Mouse (Mus musculus) intestine, embryonic 15.5 days (tissue): ENCODE results near the gene E2f1. TPM values are rescaled to one million over a fixed set of nuclear protein-coding genes. Genes with fewer than 3 reads are reported as not detected.

Source experiments
- ATAC-seq: fragments of 200-750 bp; cut with Nextera tagmentation; 2 replicates; pipeline ENCODE4 v1.8.0; 2017; ENCODE audit warnings: moderate TSS enrichment, moderate library complexity
- H3K27ac ChIP-seq: fragments of 300-500 bp; sonication (generic); 2 replicates; pipeline ENCODE4 v1.5.1; 2015; ENCODE audit warnings: mild to moderate bottlenecking, inconsistent platforms
- H3K27me3 ChIP-seq: fragments of 300-500 bp; sonication (generic); replicated peaks from 2 replicates; pipeline ENCODE4 v1.6.1; 2015; ENCODE audit warnings: inconsistent platforms
- H3K36me3 ChIP-seq: fragments of 300-500 bp; sonication (generic); 2 replicates; pipeline ENCODE4 v1.6.1; 2015; ENCODE audit warnings: inconsistent platforms
- H3K4me1 ChIP-seq: fragments of 300-500 bp; sonication (generic); replicated peaks from 2 replicates; pipeline ENCODE4 v1.6.1; 2015; ENCODE audit warnings: inconsistent platforms
- H3K4me2 ChIP-seq: fragments of 300-500 bp; sonication (generic); replicated peaks from 2 replicates; pipeline ENCODE4 v1.6.1; 2015; ENCODE audit warnings: mild to moderate bottlenecking, inconsistent platforms
- H3K4me3 ChIP-seq: fragments of 300-500 bp; sonication (generic); replicated peaks from 2 replicates; pipeline ENCODE4 v1.5.1; 2015; ENCODE audit warnings: inconsistent platforms
- H3K9ac ChIP-seq: fragments of 300-500 bp; sonication (generic); 2 replicates; pipeline ENCODE4 v1.6.1; 2015; ENCODE audit warnings: inconsistent platforms
- H3K9me3 ChIP-seq: fragments of 300-500 bp; sonication (generic); 2 replicates; pipeline ENCODE4 v1.6.1; 2016; ENCODE audit warnings: inconsistent platforms
- WGBS: fragments of 180-500 bp; shearing (Covaris S2); methylation state at CpG from one replicate; pipeline ENCODE4 v1.1.7; 2015; 5-methylcytosine and 5-hydroxymethylcytosine counted together
- polyA plus RNA-seq: library from polyadenylated mRNA; unstranded; fragments of >200 nt; fragmentation: Nextera tagmentation; extraction: Ambion mirVana; gene quantifications from 2 replicates; pipeline ENCODE4 v1.2.1, GENCODE M21; 2015

Gene E2f1
- polyA plus RNA-seq, 1 experiment from 2014 or later: 16.7 TPM

GRCm38 (mm10) chr2:154577744-154578067, 8.0 kb upstream of the E2f1 start:
- Histone ChIP-seq H3K9ac (no peak overlapping the region), H3K4me2 (no peak overlapping the region), H3K27ac (no peak overlapping the region), H3K4me1 (no peaks in the 10 kb centered on the region), H3K36me3 (no peaks in the 10 kb centered on the region), H3K4me3 (no peak overlapping the region), H3K9me3 (no peaks in the 10 kb centered on the region), H3K27me3 (no peaks in the 10 kb centered on the region)
- ATAC-seq: no peak
- WGBS: 94% methylated on average over 6 of the region's 6 CpGs

GRCm38 (mm10) chr2:154576876-154577743, 7.4 kb upstream of the E2f1 start:
- Histone ChIP-seq H3K9ac (no peak overlapping the region), H3K27ac (no peak overlapping the region), H3K9me3 (no peaks in the 10 kb centered on the region), H3K4me3 (no peak overlapping the region), H3K4me1 (no peaks in the 10 kb centered on the region), H3K27me3 (no peaks in the 10 kb centered on the region), H3K4me2 (no peak overlapping the region), H3K36me3 (no peaks in the 10 kb centered on the region)
- ATAC-seq: no peak
- 59% methylated on average over 12 of the region's 12 CpGs for WGBS

- Histone ChIP-seq H3K9me3 (no peaks in the 10 kb centered on the region), H3K36me3 (no peaks in the 10 kb centered on the region), H3K27me3 (no peaks in the 10 kb centered on the region), H3K4me3 (no peak overlapping the region), H3K4me1 (peaks cover 9% of the 10 kb centered on the region), H3K9ac (no peak overlapping the region), H3K27ac (no peak overlapping the region), H3K4me2 (no peak overlapping the region)
- ATAC-seq: no peak
- WGBS: 73% methylated on average over 7 of the region's 7 CpGs
Observed at GRCm38 (mm10) chr2:154574271-154574670, 4.6 kb upstream of the E2f1 start.

GRCm38 (mm10) chr2:154572996-154573395, 3.3 kb upstream of the E2f1 start:
- H3K4me3 ChIP-seq: no peak overlapping the region
- no peak for ATAC-seq
- 74% methylated on average over 3 of the region's 3 CpGs for WGBS

GRCm38 (mm10) chr2:154571976-154572375, 2.3 kb upstream of the E2f1 start:
- Histone ChIP-seq H3K27ac (no peak overlapping the region), H3K4me1 (peaks cover 26% of the 10 kb centered on the region), H3K9me3 (no peaks in the 10 kb centered on the region), H3K4me3 (no peak overlapping the region), H3K4me2 (no peak overlapping the region), H3K36me3 (no peaks in the 10 kb centered on the region), H3K9ac (no peak overlapping the region), H3K27me3 (no peaks in the 10 kb centered on the region)
- ATAC-seq: no peak
- 54% methylated on average over 8 of the region's 8 CpGs for WGBS

More at GRCm38 (mm10) chr2:154572996-154573395, 3.3 kb upstream of the E2f1 start:
- Histone ChIP-seq H3K4me2 (no peak overlapping the region), H3K27ac (no peak overlapping the region), H3K4me1 (peaks cover 18% of the 10 kb centered on the region), H3K9me3 (no peaks in the 10 kb centered on the region), H3K9ac (no peak overlapping the region), H3K27me3 (no peaks in the 10 kb centered on the region), H3K36me3 (no peaks in the 10 kb centered on the region)

- ATAC-seq: no peak
- Histone ChIP-seq H3K9me3 (no peaks in the 10 kb centered on the region), H3K9ac (no peak overlapping the region), H3K4me1 (peaks cover 33% of the 10 kb centered on the region), H3K27ac (0 out of 2 replicates have a peak overlapping the region, but pooled peaks have one; percentile 1), H3K4me3 (no peak overlapping the region), H3K27me3 (no peaks in the 10 kb centered on the region), H3K4me2 (no peak overlapping the region), H3K36me3 (no peaks in the 10 kb centered on the region)
- WGBS: 80% methylated on average over 4 of the region's 4 CpGs
Observed at GRCm38 (mm10) chr2:154571266-154571665, 1.6 kb upstream of the E2f1 start.

- Histone ChIP-seq H3K4me3 (no peak overlapping the region), H3K4me2 (peak overlapping the region; percentile 63), H3K27me3 (no peaks in the 10 kb centered on the region), H3K27ac (peak overlapping the region; percentile 64), H3K9ac (no peak overlapping the region), H3K9me3 (no peaks in the 10 kb centered on the region), H3K4me1 (peaks cover 39% of the 10 kb centered on the region), H3K36me3 (no peaks in the 10 kb centered on the region)
- 56% methylated on average over 4 of the region's 4 CpGs for WGBS
- ATAC-seq: no peak
Observed at GRCm38 (mm10) chr2:154570666-154571065, 974 bp upstream of the E2f1 start.

GRCm38 (mm10) chr2:154569071-154569748, 482 bp downstream of the E2f1 start:
- H3K36me3 ChIP-seq: no peaks in the 10 kb centered on the region
- H3K4me1 ChIP-seq: peaks cover 41% of the 10 kb centered on the region
- H3K27ac ChIP-seq: peak overlapping the region; percentile 88
- no peaks in the 10 kb centered on the region for H3K9me3 ChIP-seq
- peak overlapping the region; percentile 77 for H3K9ac ChIP-seq
- H3K27me3 ChIP-seq: no peaks in the 10 kb centered on the region
- peak overlapping the region; percentile 90 for H3K4me3 ChIP-seq
- ATAC-seq: peak; percentile 88
- WGBS: under 1% methylated on average over 69 of the region's 70 CpGs
- H3K4me2 ChIP-seq: peak overlapping the region; percentile 78

- Histone ChIP-seq H3K27ac (peak overlapping the region; percentile 88), H3K4me3 (peak overlapping the region; percentile 90), H3K9ac (peak overlapping the region; percentile 77), H3K9me3 (no peaks in the 10 kb centered on the region), H3K4me1 (peaks cover 41% of the 10 kb centered on the region), H3K4me2 (peak overlapping the region; percentile 78), H3K27me3 (no peaks in the 10 kb centered on the region), H3K36me3 (no peaks in the 10 kb centered on the region)
- 12% methylated on average over 10 of the region's 10 CpGs for WGBS
- ATAC-seq: peak; percentile 24
Observed at GRCm38 (mm10) chr2:154568329-154569070, 1.2 kb downstream of the E2f1 start.

GRCm38 (mm10) chr2:154567766-154568165, 1.9 kb downstream of the E2f1 start:
- no peaks in the 10 kb centered on the region for H3K9me3 ChIP-seq
- H3K4me2 ChIP-seq: peak overlapping the region; percentile 78
- H3K27me3 ChIP-seq: no peaks in the 10 kb centered on the region
- H3K27ac ChIP-seq: peak overlapping the region; percentile 88; the same call in 1 of the 2 replicates
- peaks cover 41% of the 10 kb centered on the region for H3K4me1 ChIP-seq
- peak overlapping the region; percentile 90 for H3K4me3 ChIP-seq
- H3K9ac ChIP-seq: peak overlapping the region; percentile 77; the same call in 1 of the 2 replicates
- H3K36me3 ChIP-seq: peaks cover 4% of the 10 kb centered on the region; the same call in 1 of the 2 replicates
- ATAC-seq: no peak
- 66% methylated on average over 2 of the region's 2 CpGs for WGBS

GRCm38 (mm10) chr2:154566641-154567040, 3.1 kb downstream of the E2f1 start:
- H3K36me3 ChIP-seq: peaks cover 9% of the 10 kb centered on the region; the same call in 1 of the 2 replicates
- no peak overlapping the region for H3K27ac ChIP-seq
- no peaks in the 10 kb centered on the region for H3K27me3 ChIP-seq
- H3K4me2 ChIP-seq: peak overlapping the region; percentile 9; the same call in 1 of the 2 replicates
- no peak overlapping the region for H3K4me3 ChIP-seq
- H3K9ac ChIP-seq: peak overlapping the region; percentile 36; the same call in 1 of the 2 replicates
- WGBS: 40% methylated on average over 8 of the region's 8 CpGs
- no peaks in the 10 kb centered on the region for H3K9me3 ChIP-seq
- ATAC-seq: no peak
- H3K4me1 ChIP-seq: peaks cover 40% of the 10 kb centered on the region

- Histone ChIP-seq H3K9ac (no peak overlapping the region), H3K27ac (no peak overlapping the region), H3K27me3 (no peaks in the 10 kb centered on the region), H3K4me3 (no peak overlapping the region), H3K4me1 (peaks cover 35% of the 10 kb centered on the region), H3K36me3 (peaks cover 9% of the 10 kb centered on the region; the same call in 1 of the 2 replicates), H3K9me3 (no peaks in the 10 kb centered on the region), H3K4me2 (no peak overlapping the region)
- ATAC-seq: no peak
- WGBS: 79% methylated on average over 3 of the region's 3 CpGs
Observed at GRCm38 (mm10) chr2:154565562-154565961, 4.1 kb downstream of the E2f1 start.
